12 mouse cellular contexts compared by ENCODE assay signal in the genomic region with DNA sequence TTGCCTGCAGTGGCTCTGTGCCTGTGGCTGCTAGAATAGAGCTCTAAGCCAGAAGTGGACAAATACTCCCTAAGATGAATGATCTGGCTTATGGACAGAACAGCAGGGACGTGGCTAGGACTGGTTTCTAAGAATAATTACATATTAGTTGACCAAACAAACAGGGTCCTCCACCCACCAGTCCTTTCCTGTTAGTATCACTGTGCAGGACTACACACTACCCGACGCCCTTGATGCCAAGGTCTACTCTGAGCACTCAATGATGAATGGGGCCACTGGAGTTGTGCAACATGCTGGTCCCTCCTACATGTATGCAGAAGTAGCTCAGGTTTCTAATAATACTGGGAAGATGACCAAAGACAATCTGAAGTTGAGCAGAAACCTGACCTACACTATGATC.
A peak's percentile ranks its signal among the peaks of the same experiment; 100 is the strongest.
DNase-seq lines count a peak whose midpoint lies in the region; ATAC-seq and TF ChIP-seq lines count a peak whose summit lies in the region.
"Had no signal": no experiment of that assay in that cellular context is flagged by ENCODE, and none has a peak within 500 bp of the region (broad histone marks: within the 10 kb centered on the region; RNA-seq: fewer than 3 reads in every experiment).

No protein-coding gene starts in this region.

- H3K4me2 ChIP-seq in stomach, postnatal 0 days (replicated peaks; ENCODE audit: low read depth) = no peak overlapping the region
- no peak overlapping the region for H3K4me2 ChIP-seq in kidney, embryonic 15.5 days

- H3K27ac ChIP-seq in gastrocnemius, adult 2 months = peak overlapping the region; percentile 55
- H3K27ac ChIP-seq in stomach, postnatal 0 days (replicated peaks) = no peak overlapping the region
- H3K27ac ChIP-seq in kidney, embryonic 15.5 days = no peak overlapping the region
- H3K27ac ChIP-seq: hindbrain, postnatal 0 days had no signal

- no peak for TF ChIP-seq CTCF in gastrocnemius, adult 2 months (IDR thresholded peaks at IDR 0.05)
- no peak for TF ChIP-seq CTCF in stomach, postnatal 0 days (IDR thresholded peaks at IDR 0.05; ENCODE audit: low read depth)

- WGBS in stomach, postnatal 0 days = 32% methylated on average over 3 of the region's 3 CpGs
- 59% methylated on average over 3 of the region's 3 CpGs for WGBS in kidney, embryonic 15.5 days

- no peak overlapping the region for H3K9ac ChIP-seq in stomach, postnatal 0 days (ENCODE audit: low read length)
- H3K9ac ChIP-seq in kidney, embryonic 15.5 days = no peak overlapping the region

- ATAC-seq in stomach, postnatal 0 days (ENCODE audit: low FRiP score, low TSS enrichment) = peak; percentile 88
- no peak for ATAC-seq in kidney, embryonic 15.5 days (replicated peaks; ENCODE audit: low FRiP score)
- ATAC-seq: hindbrain, postnatal 0 days had no signal

- peak; percentile 59 for DNase-seq in gastrocnemius, adult 2 months
- no peak for DNase-seq in gastrocnemius, postnatal 4 days (ENCODE audit: low spot score in 2 of 2)
- DNase-seq in urinary bladder, postnatal 14 days (ENCODE audit: low spot score) = peak; percentile 7
- no peak for DNase-seq in urinary bladder, adult 2 months (ENCODE audit: low spot score)
- DNase-seq in lung, adult 18-20 months = peak; percentile 74 to 82
- peak; percentile 36 for DNase-seq in stomach, postnatal 0 days (ENCODE audit: low spot score)
- no peak for DNase-seq in layer of hippocampus, adult 9-10 months (ENCODE audit: low spot score)
- DNase-seq: cerebellum, adult 8-10 months; kidney, postnatal 4 days had no signal

- H3K4me3 ChIP-seq in gastrocnemius, adult 2 months = no peak overlapping the region
- H3K4me3 ChIP-seq in stomach, postnatal 0 days (ENCODE audit: low read depth, low read length) = no peak overlapping the region
- no peak overlapping the region for H3K4me3 ChIP-seq in kidney, embryonic 15.5 days (replicated peaks)
- H3K4me3 ChIP-seq: megakaryocyte, embryonic 14.5 days had no signal

- H3K9me3 ChIP-seq in stomach, postnatal 0 days (ENCODE audit: control insufficient read depth, low read length) = no peaks in the 10 kb centered on the region
- H3K9me3 ChIP-seq in kidney, embryonic 15.5 days (replicated peaks) = no peaks in the 10 kb centered on the region
- H3K9me3 ChIP-seq: megakaryocyte, embryonic 14.5 days had no signal

- TF ChIP-seq EP300 in stomach, postnatal 0 days (optimal IDR thresholded peaks at IDR 0.05) = no peak

- no peaks in the 10 kb centered on the region for H3K27me3 ChIP-seq in stomach, postnatal 0 days (ENCODE audit: control insufficient read depth, insufficient read depth, low read length)
- H3K27me3 ChIP-seq in kidney, embryonic 15.5 days = no peaks in the 10 kb centered on the region
- H3K27me3 ChIP-seq: megakaryocyte, embryonic 14.5 days had no signal

- intact Hi-C loops in gastrocnemius, adult 2 months (cut with DNase I) = loop anchor here (5.0 kb wide), 1 partner anchor 52 kb away; no protein-coding TSS in a partner anchor

- peaks cover 6% of the 10 kb centered on the region for H3K4me1 ChIP-seq in stomach, postnatal 0 days (replicated peaks; ENCODE audit: control insufficient read depth, insufficient read depth)
- peaks cover 7% of the 10 kb centered on the region for H3K4me1 ChIP-seq in kidney, embryonic 15.5 days

- no peaks in the 10 kb centered on the region for H3K36me3 ChIP-seq in stomach, postnatal 0 days (ENCODE audit: control insufficient read depth, insufficient read depth, low read length)
- no peaks in the 10 kb centered on the region for H3K36me3 ChIP-seq in kidney, embryonic 15.5 days

Comparison
In these comparisons a context has a peak if more than half of its experiments do, and no peak if none do; other contexts are left out.
1. DNase-seq: peak in gastrocnemius, adult 2 months (single experiment), urinary bladder, postnatal 14 days (single experiment), lung, adult 18-20 months (2 of 2) and stomach, postnatal 0 days (single experiment); none in gastrocnemius, postnatal 4 days (0 of 2), urinary bladder, adult 2 months (single experiment) and layer of hippocampus, adult 9-10 months (single experiment).